Mouse (Mus musculus): Measurements from ENCODE around the gene Gm14326. TPM values are rescaled to one million over a fixed set of nuclear protein-coding genes. Genes with fewer than 3 reads are reported as not detected.

Gm14326 gene
- polyA plus RNA-seq, 1 experiment from 2014 or later: 12.7 TPM

Other genes starting within 250 kb of the Gm14326 start
- gene Gm14322, start 198.0 kb downstream of the Gm14326 start, polyA plus RNA-seq (2015; fragmentation: Nextera tagmentation; extraction: Ambion mirVana): 1.5 and 1.6 TPM in 2 replicates
- 14.1 and 14.8 TPM in 2 replicates for gene Gm14325, start 117.0 kb downstream of the Gm14326 start, polyA plus RNA-seq (2015; fragmentation: Nextera tagmentation; extraction: Ambion mirVana)
- gene Gm14327, start 60.2 kb downstream of the Gm14326 start, polyA plus RNA-seq (2015; fragmentation: Nextera tagmentation; extraction: Ambion mirVana): 2.1 and 3.2 TPM in 2 replicates
- gene Zfp972, start 31.7 kb downstream of the Gm14326 start, polyA plus RNA-seq (2015; fragmentation: Nextera tagmentation; extraction: Ambion mirVana): 0.59 and 1.1 TPM in 2 replicates
- gene Zfp971, start 66.0 kb upstream of the Gm14326 start, polyA plus RNA-seq (2015; fragmentation: Nextera tagmentation; extraction: Ambion mirVana): 7.6 and 8.1 TPM in 2 replicates
- 4.9 and 5.9 TPM in 2 replicates for gene Zfp931, start 121.2 kb upstream of the Gm14326 start, polyA plus RNA-seq (2015; fragmentation: Nextera tagmentation; extraction: Ambion mirVana)
- 2.2 and 2.3 TPM in 2 replicates for gene Phactr3, start 161.7 kb upstream of the Gm14326 start, polyA plus RNA-seq (2015; fragmentation: Nextera tagmentation; extraction: Ambion mirVana)